Mouse (Mus musculus): ENCODE measurements around the gene Oas1f.
"Not testable (repeated sequence)": the region's sequence is repeated elsewhere in the genome, so short reads cannot be mapped to it uniquely, and the experiment has no call there.

Oas1f gene

DNA sequence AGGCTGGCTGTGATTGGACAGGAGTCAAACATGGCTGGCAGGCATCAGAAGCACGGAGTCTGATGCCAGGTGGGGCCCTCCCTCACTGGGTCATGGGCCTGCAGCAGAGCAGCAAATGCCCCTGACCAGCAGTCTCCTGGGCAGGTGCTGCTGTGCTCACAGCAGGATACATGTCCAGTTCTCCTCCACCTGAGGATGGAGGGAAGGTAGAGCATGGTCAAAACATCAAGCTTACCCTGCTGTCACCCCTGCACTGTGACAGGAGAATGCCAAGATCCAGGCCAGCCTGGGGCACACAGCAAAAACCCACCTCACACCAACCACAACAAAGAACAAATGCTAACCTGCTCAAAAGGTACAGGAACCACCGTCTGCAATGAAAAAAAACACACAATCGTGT is 29.7 kb downstream of the Oas1f start:
- not testable (repeated sequence) for DNase-seq

DNA sequence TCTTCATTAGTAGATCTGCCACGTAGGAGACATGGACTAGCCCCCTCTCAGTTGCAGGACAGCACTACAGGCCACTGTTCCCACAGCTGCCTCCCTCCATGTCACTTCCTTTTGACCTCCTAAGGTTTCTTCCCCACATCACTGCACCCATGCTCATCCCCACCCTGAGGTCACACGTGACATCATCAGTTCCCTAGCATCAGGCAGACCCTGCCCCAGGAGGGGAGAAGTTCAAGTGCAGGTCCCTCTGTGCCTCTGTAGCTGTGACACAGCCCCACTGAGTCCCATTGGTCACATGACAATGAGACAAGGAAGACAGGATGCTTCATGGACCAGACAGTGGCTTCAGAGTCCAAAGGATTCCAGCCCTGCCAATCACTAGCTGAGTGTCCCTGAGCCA is 30.2 kb downstream of the Oas1f start:
- not testable (repeated sequence) for DNase-seq

DNA sequence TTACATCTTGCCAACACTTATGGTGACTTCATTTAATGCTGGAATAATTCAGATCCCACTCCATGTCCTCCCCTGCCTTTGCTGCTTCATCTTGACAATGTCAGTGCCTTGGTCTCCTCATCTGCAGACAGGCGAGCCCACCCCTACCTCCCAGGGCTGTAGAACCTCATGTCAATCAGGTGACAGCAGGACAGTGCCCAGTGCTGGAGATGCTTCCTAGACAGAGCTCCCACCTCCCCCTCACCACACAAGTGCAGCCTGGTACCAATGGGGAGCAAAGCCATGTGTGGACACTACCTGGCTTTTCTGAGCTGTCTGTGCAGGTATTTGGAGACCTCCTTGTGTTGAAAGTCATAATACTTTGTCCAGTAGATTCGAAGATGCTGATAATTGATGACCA is 31.6 kb downstream of the Oas1f start:
- DNase-seq, result not testable (repeated sequence)

DNA sequence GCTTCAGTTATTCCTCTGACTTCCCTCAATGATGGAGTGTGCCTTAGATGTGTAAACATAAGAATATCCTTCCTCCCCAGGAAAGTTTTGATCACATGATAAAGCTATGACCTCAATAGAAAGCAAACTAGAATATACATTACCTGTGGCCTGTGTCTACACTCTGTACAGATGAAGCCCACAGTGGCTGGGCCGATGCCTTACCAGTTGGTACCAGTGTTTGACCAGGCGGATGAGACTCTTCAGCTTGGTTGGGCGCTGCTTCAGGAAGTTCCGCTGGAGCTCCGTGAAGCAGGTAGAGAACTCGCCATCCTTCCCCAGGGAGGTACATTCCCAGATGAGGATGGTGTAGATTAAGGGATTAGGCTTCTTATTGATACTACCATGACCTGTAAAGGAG is 34.5 kb downstream of the Oas1f start:
- DNase-seq, result not testable (repeated sequence)

DNA sequence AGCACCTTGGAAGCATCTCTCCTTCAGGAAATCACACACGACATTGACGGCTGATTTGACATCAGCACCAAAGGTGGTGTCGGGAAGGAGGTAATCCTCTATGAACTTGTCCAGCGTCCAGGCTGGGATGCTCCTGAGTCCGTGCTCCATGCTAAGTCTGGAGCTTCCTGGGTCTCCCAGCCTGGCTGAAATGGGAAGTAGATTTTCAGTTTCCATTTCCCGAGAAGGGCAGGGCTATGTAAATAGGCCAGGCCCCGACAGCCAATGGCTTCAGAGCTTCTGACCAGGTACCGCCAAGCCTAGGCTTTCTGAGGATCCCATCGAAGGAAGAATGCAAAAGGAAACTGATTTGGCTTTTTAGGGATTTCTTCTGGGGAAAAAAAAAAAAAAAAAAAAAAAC is 40.2 kb downstream of the Oas1f start, which contains the start of gene Oas1g:
Oas1g (minus strand) TSS at position 201 of the 400 bp plus-strand sequence.
- not testable (repeated sequence) for DNase-seq

DNA sequence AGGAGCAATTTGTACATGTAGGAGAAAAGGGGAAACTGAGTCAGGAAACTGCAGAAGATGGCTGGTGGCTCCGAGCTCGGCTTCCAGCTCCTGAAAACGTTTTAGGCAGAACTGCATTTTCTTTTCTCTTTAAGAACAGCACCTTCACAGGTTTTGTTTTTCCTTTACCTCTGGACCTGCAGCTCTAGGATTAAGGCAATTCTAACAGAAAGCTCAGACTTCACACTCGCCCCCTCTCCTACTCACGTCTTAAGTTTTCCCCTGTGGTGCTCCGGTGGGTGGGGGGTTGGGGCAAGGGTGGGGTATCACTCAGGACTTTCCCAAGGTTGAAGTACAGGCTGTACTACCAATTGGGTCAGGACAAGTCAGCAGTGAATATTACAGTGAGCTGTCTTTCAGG is 40.7 kb downstream of the Oas1f start:
- DNase-seq, result no peak

DNA sequence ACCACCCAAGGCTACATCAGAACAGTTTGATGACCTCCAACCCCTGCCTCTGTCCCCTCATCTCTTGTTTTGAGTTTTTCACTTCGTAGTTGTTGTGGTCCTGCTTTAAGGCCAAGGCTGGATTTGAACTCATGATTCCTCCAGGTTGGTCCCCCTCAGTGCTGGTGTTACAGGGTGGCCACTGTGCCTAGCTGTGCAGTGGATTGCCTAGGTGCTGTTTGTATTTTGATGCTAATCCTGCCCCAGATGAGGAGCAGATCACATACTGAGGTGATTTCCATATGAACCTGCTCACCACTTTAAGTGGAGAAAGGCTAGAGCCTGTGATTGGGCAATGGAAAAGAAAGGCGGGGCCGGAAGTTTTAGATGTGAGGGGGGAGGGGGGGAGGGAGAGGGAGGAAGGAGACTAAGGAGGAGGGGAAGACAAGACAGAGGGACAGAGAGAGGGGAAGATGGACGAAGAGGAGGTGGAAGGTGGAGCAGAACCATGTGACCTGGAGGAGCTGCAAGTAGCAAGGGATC is 41.2 kb downstream of the Oas1f start:
- DNase-seq, result not testable (repeated sequence)

DNA sequence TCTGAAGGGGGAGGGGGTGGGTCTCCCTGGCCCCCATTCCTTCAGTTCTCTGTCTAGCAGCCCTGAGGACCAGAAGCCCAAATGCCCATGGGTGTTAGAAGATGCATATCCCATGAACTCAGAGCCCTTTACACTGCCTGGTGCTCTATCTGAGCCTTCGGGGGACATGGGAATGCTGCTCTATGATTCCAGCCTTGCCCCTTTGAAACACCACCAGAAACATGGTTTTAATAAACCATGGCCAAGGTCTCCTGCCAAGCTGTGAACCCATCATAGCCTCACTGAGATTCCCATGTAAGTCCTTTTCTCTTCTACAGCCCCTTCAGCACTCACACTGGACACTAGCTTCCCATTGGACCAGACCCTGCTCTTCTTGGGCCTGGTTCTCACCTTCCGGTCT is 42.9 kb downstream of the Oas1f start:
- no peak for DNase-seq

DNA sequence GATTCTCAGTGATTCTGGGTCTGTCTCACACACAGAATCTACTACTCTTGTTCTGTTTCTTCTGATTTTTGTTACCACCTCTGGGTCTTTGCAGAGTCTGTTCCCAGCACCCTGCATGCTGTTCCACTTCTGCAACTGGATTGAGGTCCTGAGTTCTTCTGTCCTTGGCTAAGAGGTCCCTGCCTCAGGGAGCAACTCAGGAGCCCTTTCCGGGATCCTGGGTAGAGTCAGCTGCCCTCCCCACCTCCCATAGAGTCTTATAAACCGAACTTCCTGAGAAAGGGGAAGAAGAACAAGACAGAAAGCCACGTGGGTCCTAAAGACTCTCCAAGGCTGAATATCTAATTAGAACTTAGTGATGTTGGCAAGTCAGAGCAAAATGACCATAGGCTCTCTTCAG is 43.8 kb downstream of the Oas1f start:
- no peak for DNase-seq

DNA sequence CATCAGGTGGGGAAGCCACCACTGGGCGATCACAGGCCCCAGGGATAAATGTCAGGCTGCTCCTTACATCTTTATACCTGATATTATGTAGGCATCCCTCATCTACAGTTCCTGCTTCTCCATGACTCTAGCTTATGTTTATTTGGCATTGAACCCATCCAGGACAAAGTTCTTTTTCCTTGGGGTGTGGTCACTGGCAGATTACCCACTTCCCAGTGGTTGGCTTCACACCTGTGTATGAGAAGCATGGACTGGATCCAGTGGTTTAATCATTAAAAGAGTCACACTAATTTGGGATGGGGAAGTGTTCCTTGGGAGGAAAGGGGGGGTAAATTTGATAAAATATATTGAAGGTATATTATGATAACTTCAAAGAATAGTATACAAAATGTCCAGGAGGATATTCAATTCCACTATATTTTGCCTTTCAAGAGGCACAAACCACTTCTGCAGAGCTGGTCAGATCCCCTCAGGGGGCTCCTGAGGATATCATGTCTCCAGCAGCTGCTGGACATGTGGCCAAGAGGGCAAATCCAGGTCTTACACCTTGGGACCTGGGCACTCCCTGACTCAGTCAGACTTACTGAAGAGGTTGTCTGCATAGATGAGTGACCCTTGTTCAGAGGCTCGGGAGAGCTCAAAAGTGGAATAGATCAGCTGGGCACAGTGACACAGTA is 44.5 kb downstream of the Oas1f start:
- DNase-seq, result not testable (repeated sequence)

DNA sequence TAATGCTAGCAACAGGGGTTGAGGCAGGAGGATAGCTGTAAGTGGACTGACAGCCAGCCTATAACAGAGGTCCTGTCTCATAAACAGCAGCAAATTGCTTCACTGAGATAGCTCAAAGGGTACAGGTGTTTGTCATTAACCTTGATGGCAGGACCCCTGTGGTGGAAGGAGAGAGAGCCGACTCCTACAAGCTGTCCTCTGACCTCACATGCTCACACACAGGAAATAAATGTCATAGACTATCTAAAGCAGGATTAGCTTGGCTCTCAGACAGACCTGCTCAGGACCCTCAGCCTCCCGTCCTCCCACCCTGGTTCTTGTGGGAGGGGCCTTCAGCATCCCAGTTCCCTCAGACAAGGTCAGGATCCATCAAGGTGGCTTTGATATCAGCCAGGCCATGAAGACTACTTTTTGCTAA is 45.1 kb downstream of the Oas1f start:
- no peak for DNase-seq

DNA sequence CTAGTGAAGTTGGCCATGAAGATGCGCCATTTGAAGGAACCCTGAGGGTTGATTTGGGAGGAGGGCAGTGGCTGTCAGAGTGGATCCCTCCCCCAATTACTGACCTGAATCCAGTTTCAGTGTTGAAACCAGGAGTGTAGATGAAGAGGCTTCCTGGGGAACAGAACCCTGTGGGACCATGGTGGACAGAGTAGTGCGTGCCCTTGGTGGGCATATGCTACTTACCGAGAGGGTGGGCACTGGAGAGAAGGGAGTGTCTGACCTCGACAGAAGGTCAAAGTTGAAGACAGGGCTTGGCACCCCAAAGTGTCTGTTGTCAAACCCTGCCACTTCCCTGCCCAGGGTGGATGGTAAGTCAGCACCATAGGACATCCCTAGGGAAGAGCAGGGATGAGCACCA is 46.7 kb downstream of the Oas1f start:
- DNase-seq, result not testable (repeated sequence)

DNA sequence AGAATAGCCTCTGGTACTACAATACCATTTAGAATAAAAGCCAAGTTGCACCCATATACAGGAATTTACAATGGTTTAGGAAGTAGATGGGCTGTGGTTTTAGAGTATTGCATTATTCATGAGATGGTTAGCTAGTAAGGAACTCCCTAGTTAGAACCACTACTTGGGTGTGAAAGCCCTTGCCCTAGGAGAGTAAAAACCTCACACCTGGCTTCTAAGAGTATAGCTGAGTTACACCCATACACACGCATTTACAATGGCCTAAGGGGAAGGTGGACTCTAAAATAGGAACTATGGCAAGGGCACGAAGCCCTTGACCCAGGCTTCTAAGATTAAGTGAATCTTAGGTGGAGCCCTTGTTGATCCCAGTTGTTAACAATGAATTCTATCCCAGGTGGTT is 47.5 kb downstream of the Oas1f start:
- not testable (repeated sequence) for DNase-seq

DNA sequence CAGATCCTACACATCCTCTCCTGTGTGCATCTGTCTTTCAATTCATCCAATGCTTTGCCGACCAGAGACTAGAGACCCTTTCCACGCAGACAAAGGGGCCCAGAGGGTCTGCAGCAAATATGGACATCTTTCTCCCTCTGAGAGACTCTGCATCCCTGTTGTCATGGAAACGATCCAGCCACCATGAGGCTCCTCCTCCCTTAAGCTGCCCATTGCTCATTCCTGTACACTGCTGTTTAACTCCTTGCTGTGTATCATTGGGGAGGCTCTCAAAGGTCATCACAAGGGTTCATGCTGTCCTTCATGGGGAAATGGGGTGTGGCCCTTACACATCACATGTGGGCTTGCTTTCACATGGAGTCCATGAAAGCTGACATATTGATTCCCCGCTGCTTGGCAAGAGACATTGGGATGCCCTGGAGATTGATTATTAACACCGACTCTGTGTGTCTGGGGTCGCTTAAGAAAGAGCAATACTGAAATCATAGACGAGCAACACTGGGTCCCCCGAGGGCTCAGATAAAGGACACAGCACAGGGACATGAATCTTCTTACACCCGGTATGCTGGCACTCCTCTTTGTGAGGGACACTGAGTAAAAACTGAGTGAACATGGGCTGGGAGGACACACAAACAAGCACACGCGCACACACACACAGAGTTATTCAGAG is 48.2 kb downstream of the Oas1f start:
- no peak for DNase-seq

DNA sequence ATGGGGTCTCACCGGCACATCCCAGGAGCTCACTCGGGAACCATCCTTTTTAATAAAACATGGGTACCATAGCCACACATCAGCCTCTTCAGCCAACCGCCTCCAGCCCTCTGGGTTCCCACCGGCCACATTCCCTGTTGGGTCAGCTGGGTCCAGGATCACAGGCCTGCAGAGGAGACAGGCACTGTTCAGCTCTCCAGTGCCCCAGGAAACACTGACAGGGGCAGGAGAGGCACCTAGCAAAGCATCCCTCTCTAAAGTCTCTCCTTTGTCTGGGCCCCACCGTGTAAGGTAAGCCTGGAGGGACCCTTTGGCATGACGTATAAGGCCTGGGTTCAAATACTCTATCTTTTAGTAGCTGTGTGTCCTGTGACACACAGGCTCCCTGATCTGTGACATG is 51.1 kb downstream of the Oas1f start:
- no peak for DNase-seq

DNA sequence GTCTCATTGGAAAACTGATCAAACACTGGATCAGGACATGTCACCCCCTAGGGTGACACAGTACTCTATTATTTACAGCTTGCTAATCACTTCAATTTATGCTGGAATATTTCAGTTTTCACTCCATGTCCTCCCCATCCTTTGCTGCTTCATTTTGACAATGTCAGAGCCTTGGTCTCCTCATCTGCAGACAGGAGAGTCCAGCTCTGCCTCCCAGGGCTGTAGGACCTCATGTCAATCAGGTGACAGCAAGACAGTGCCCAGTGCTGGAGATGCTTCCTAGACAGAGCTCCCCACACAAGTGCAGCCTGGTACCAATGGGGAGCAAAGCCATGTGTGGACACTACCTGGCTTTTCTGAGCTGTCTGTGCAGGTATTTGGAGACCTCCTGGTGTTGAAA is 51.6 kb downstream of the Oas1f start:
- DNase-seq, result no peak

DNA sequence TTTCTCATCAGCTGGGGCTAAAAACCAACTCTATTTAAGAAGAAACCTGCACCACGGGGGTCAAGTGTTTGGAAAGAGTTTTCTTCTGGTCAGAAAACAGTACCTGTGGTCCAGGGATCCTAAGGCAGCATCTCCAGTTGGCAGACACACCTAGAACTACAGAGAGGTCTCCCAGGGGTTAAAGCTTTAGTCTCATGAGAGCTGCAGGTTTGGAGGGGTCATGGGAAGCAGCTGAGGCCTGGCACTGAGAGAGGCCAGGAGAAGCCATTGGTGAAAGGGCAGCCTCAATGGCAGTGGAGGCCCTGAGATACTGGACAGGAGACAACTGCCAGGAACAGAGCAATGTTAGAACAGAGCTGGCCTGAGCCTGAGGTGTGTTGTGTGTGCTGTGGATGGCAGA is 53.5 kb downstream of the Oas1f start:
- DNase-seq, result no peak

DNA sequence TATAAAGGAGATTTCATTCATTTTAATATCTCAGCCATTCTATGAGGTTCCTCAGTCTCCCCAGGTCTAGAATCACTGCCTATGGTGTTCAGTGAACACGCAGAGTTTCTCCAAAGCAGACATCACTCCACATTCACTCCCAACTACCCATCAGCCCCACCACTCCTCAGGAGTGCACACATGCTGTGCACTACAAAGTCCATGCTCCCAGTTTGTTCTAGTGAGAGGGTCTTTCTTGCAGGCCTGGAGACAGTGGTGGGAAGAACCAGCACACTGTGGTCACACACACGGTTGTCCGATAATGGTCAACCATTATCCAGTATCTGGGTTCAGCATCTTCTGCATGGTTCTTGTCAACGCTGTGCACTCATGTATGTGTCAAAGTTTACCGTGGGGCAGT is 54.9 kb downstream of the Oas1f start:
- DNase-seq, result no peak

DNA sequence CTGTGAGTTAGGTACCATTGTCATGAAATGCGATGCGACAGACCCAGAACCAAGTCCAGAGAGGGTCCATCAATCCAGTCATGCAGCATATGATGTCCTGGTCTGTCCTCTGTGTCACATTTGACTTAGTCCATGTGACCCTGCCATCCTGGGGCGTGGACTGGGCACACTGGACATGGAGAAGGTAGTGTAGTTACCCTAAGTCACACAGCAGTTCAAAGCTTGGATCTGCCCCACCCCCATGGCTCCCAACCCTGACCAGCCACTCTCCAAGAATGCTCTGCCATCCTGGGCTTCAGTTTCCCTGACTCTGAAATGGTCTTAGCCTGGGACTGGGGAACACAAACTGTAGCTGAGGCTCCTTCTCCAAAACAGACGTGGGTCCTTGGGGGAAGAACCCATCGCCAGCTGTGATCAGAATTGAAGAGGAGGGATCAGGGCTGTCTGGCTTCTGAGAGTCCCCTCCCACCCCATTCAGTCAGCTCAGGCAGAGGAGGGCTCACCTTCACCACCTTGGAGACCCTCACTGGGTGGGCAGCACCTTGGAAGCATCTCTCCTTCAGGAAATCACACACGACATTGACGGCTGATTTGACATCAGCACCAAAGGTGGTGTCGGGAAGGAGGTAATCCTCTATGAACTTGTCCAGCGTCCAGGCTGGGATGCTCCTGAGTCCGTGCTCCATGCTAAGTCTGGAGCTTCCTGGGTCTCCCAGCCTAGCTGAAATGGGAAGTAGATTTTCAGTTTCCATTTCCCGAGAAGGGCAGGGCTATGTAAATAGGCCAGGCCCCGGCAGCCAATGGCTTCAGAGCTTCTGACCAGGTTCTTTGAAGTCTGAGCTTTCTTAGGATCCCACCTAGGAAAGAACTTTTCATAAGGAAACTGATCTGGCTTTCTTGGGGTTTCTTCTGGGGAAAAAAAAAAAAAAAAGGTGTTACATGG is 59.9 kb downstream of the Oas1f start, which contains the start of gene Oas1a:
Oas1a (minus strand) TSS at position 731 of the 943 bp plus-strand sequence.
- DNase-seq, result not testable (repeated sequence)
